Mouse (Mus musculus) small intestine, adult 2 months (tissue): ENCODE results near the gene Psmd1. TPM values are rescaled to one million over a fixed set of nuclear protein-coding genes. Genes with fewer than 3 reads are reported as not detected.
"Not testable (repeated sequence)": the region's sequence is repeated elsewhere in the genome, so short reads cannot be mapped to it uniquely, and the experiment has no call there.

Experiments used
- H3K27ac ChIP-seq: fragments of 200-500 bp; 2 replicates; pipeline ENCODE4 v1.5.1; 2012; ENCODE audit warnings: low read depth, low read length, control low read depth, inconsistent platforms; ENCODE audit not compliant: insufficient read depth
- H3K27me3 ChIP-seq: fragments of 200-500 bp; 2 replicates; pipeline ENCODE4 v1.6.1; 2012; ENCODE audit warnings: mild to moderate bottlenecking, moderate library complexity, low read length, inconsistent platforms; ENCODE audit not compliant: control insufficient read depth, insufficient read depth
- H3K36me3 ChIP-seq: fragments of 200-500 bp; 2 replicates; pipeline ENCODE4 v1.6.1; 2012; ENCODE audit warnings: mild to moderate bottlenecking, low read length, control low read depth, inconsistent platforms; ENCODE audit not compliant: control insufficient read depth, insufficient read depth
- H3K4me1 ChIP-seq: fragments of 200-500 bp; 2 replicates; pipeline ENCODE4 v1.6.1; 2012; ENCODE audit warnings: low read length, inconsistent platforms, mixed read lengths; ENCODE audit not compliant: control insufficient read depth, insufficient read depth, insufficient read length
- H3K4me3 ChIP-seq: fragments of 200-500 bp; 2 replicates; pipeline ENCODE4 v1.5.1; 2012; ENCODE audit warnings: low read depth, mild to moderate bottlenecking, control low read depth, inconsistent platforms, low read length, moderate library complexity
- CTCF ChIP-seq: fragments of 200-500 bp; IDR thresholded peaks from 2 replicates; pipeline ENCODE4 v1.5.1; 2012; ENCODE audit warnings: low read depth, mild to moderate bottlenecking, control low read depth, inconsistent platforms, low read length, moderate library complexity, mixed read lengths; ENCODE audit not compliant: insufficient replicate concordance, insufficient read length; ENCODE audit errors: extremely low read depth
- POLR2A ChIP-seq: fragments of 200-500 bp; IDR thresholded peaks from 2 replicates; pipeline ENCODE4 v1.6.1; 2012; ENCODE audit warnings: low read depth, mild to moderate bottlenecking, control low read depth, inconsistent platforms, low read length, moderate library complexity
- WGBS: fragments of 180-500 bp; shearing (Covaris S2); methylation state at CpG from one replicate; pipeline ENCODE4 v1.1.7; 2018; 5-methylcytosine and 5-hydroxymethylcytosine counted together
- polyA plus RNA-seq: library from polyadenylated mRNA; depleted of rRNA; stranded (reverse); fragments of >200 nt; gene quantifications from 2 replicates; pipeline ENCODE4 v1.2.3, GENCODE M21; 2012; rRNA removed

Psmd1 gene
- polyA plus RNA-seq, result 18.7 and 33.6 TPM in 2 replicates

- Histone ChIP-seq H3K4me3 (peak within 1 kb of the TSS; percentile 88), H3K4me1 (no peaks in the 10 kb centered on the region; the same call in 1 of the 2 replicates), H3K36me3 (0 out of 2 replicates have a peak, but pooled peaks cover 1% of the 10 kb centered on the region), H3K27me3 (no peaks in the 10 kb centered on the region), H3K27ac (peak within 1 kb of the TSS; percentile 71)
- TF ChIP-seq CTCF (peak; percentile 76; the same call in 1 of the 2 replicates), POLR2A (peak; percentile 43)
- WGBS, result under 1% methylated on average over 47 of the region's 47 CpGs
These were observed at the start of gene Psmd1 for GRCm38 (mm10) chr1:86064271-86064991. Gene Psmd1, plus strand, starts transcription at chr1:86064387.

GRCm38 (mm10) chr1:86015758-86016157 is 48.4 kb upstream of the Psmd1 start:
- peaks cover 24% of the 10 kb centered on the region for H3K27me3 ChIP-seq
- not testable (repeated sequence) for H3K4me1 ChIP-seq, H3K27ac ChIP-seq, H3K4me3 ChIP-seq, H3K36me3 ChIP-seq
- 99% methylated on average over 9 of the region's 9 CpGs for WGBS

GRCm38 (mm10) chr1:86016516-86016915 is 47.7 kb upstream of the Psmd1 start, which contains the start of gene Spata3:
Gene Spata3, plus strand, starts transcription at chr1:86016816.
- TF ChIP-seq POLR2A (no peak), CTCF (no peak)
- Histone ChIP-seq H3K4me1 (peaks cover 5% of the 10 kb centered on the region; the same call in 1 of the 2 replicates), H3K27ac (no peak within 1 kb of the TSS), H3K36me3 (no peaks in the 10 kb centered on the region), H3K27me3 (peaks cover 24% of the 10 kb centered on the region), H3K4me3 (no peak within 1 kb of the TSS)
- 80% methylated on average over 8 of the region's 8 CpGs for WGBS

GRCm38 (mm10) chr1:86018235-86019055 is 45.7 kb upstream of the Psmd1 start:
- peak; percentile 24; the same call in 1 of the 2 replicates for TF ChIP-seq CTCF
- 0 out of 2 replicates have a peak, but pooled peaks have one; percentile 17 for TF ChIP-seq POLR2A
- H3K27me3 ChIP-seq, result peaks cover 24% of the 10 kb centered on the region
- H3K4me3 ChIP-seq, result peak overlapping the region; percentile 61
- H3K4me1 ChIP-seq, result peaks cover 5% of the 10 kb centered on the region; the same call in 1 of the 2 replicates
- 3% methylated on average over 60 of the region's 60 CpGs for WGBS
- no peak overlapping the region for H3K27ac ChIP-seq
- H3K36me3 ChIP-seq, result no peaks in the 10 kb centered on the region

- H3K36me3 ChIP-seq, result no peaks in the 10 kb centered on the region
- TF ChIP-seq POLR2A (no peak), CTCF (peak; percentile 28; the same call in 1 of the 2 replicates)
- 77% methylated on average over 11 of the region's 11 CpGs for WGBS
- H3K4me3 ChIP-seq, result no peak overlapping the region
- H3K27ac ChIP-seq, result no peak overlapping the region
- peaks cover 5% of the 10 kb centered on the region; the same call in 1 of the 2 replicates for H3K4me1 ChIP-seq
- H3K27me3 ChIP-seq, result peaks cover 24% of the 10 kb centered on the region
These were observed 42.7 kb upstream of the Psmd1 start for GRCm38 (mm10) chr1:86021365-86021989.

GRCm38 (mm10) chr1:86032273-86032987 is 31.8 kb upstream of the Psmd1 start:
- TF ChIP-seq POLR2A (no peak), CTCF (no peak)
- Histone ChIP-seq H3K36me3 (no peaks in the 10 kb centered on the region), H3K27ac (no peak overlapping the region), H3K27me3 (no peaks in the 10 kb centered on the region), H3K4me3 (no peak overlapping the region), H3K4me1 (no peaks in the 10 kb centered on the region; the same call in 1 of the 2 replicates)
- WGBS, result 53% methylated on average over 11 of the region's 11 CpGs
